Mouse (Mus musculus) cortical plate, adult 2 months (tissue): ENCODE data around the gene Serpinb1a. TPM values are rescaled to one million over a fixed set of nuclear protein-coding genes. Genes with fewer than 3 reads are reported as not detected.
A peak's percentile ranks its signal among the peaks of the same experiment; 100 is the strongest.

ENCODE experiments used
- H3K27ac ChIP-seq: fragments of 200-500 bp; 2 replicates; pipeline ENCODE4 v1.5.1; 2012; ENCODE audit warnings: low read length, control low read depth, inconsistent platforms; ENCODE audit not compliant: insufficient read depth
- H3K4me1 ChIP-seq: fragments of 200-500 bp; 2 replicates; pipeline ENCODE4 v1.6.1; 2011; ENCODE audit warnings: low read length; ENCODE audit not compliant: control insufficient read depth, insufficient read depth
- H3K4me3 ChIP-seq: fragments of 200-500 bp; 2 replicates; pipeline ENCODE4 v1.5.1; 2011; ENCODE audit warnings: mild to moderate bottlenecking, low read length, control low read depth; ENCODE audit not compliant: insufficient read depth
- CTCF ChIP-seq: fragments of 200-500 bp; IDR thresholded peaks from 2 replicates; pipeline ENCODE4 v1.5.1; 2011; ENCODE audit warnings: mild to moderate bottlenecking, control low read depth, low read length; ENCODE audit not compliant: insufficient read depth; ENCODE audit errors: extremely low read depth
- POLR2A ChIP-seq: fragments of 200-500 bp; IDR thresholded peaks from 2 replicates; pipeline ENCODE4 v1.6.1; 2011; ENCODE audit warnings: mild to moderate bottlenecking, low read length, control low read depth; ENCODE audit not compliant: insufficient read depth; ENCODE audit errors: extremely low read depth
- polyA plus RNA-seq: library from polyadenylated mRNA; depleted of rRNA; stranded (reverse); fragments of >200 nt; gene quantifications from 2 replicates; pipeline ENCODE4 v1.2.3, GENCODE M21; 2012; rRNA removed

Gene Serpinb1a
- polyA plus RNA-seq, 1 experiment = 15.1 TPM

- peak overlapping the region; percentile 100 for H3K4me3 ChIP-seq
- no peak for TF ChIP-seq CTCF
- no peak for TF ChIP-seq POLR2A
- H3K27ac ChIP-seq = no peak overlapping the region
- peaks cover 10% of the 10 kb centered on the region for H3K4me1 ChIP-seq
Measured at GRCm38 (mm10) chr13:32803701-32804345, 47.2 kb downstream of the Serpinb1a start.

GRCm38 (mm10) chr13:32802259-32803081, 48.5 kb downstream of the Serpinb1a start, which contains the start of gene D930007J09Rik:
Gene D930007J09Rik (minus strand): TSS chr13:32802849.
- no peak for TF ChIP-seq POLR2A
- Histone ChIP-seq H3K4me1 (peaks cover 10% of the 10 kb centered on the region), H3K4me3 (peak within 1 kb of the TSS; percentile 100)

GRCm38 (mm10) chr13:32801693-32802221, 49.2 kb downstream of the Serpinb1a start, which contains the start of gene Wrnip1:
Gene Wrnip1 (plus strand): TSS chr13:32802038.
- Histone ChIP-seq H3K4me3 (peak within 1 kb of the TSS; percentile 100), H3K27ac (peak within 1 kb of the TSS; percentile 90), H3K4me1 (peaks cover 8% of the 10 kb centered on the region; the same call in 1 of the 2 replicates)
- TF ChIP-seq POLR2A = peak; percentile 65
- no peak for TF ChIP-seq CTCF

More at GRCm38 (mm10) chr13:32802259-32803081, 48.5 kb downstream of the Serpinb1a start, which contains the start of gene D930007J09Rik:
- peak within 1 kb of the TSS; percentile 90 for H3K27ac ChIP-seq

- TF ChIP-seq CTCF = no peak
- no peak for TF ChIP-seq POLR2A
- Histone ChIP-seq H3K27ac (no peak overlapping the region), H3K4me1 (peaks cover 8% of the 10 kb centered on the region; the same call in 1 of the 2 replicates), H3K4me3 (no peak overlapping the region)
Measured at GRCm38 (mm10) chr13:32800859-32801258, 50.1 kb downstream of the Serpinb1a start.

GRCm38 (mm10) chr13:32799131-32799530, 51.9 kb downstream of the Serpinb1a start:
- Histone ChIP-seq H3K4me1 (peaks cover 6% of the 10 kb centered on the region; the same call in 1 of the 2 replicates), H3K4me3 (no peak overlapping the region), H3K27ac (no peak overlapping the region)
- TF ChIP-seq POLR2A (no peak), CTCF (no peak)

GRCm38 (mm10) chr13:32797085-32797484, 53.9 kb downstream of the Serpinb1a start:
- Histone ChIP-seq H3K27ac (no peak overlapping the region), H3K4me1 (no peaks in the 10 kb centered on the region), H3K4me3 (no peak overlapping the region)
- no peak for TF ChIP-seq POLR2A
- 0 out of 2 replicates have a peak, but pooled peaks have one; percentile 4 for TF ChIP-seq CTCF

GRCm38 (mm10) chr13:32795166-32795565, 55.8 kb downstream of the Serpinb1a start:
- Histone ChIP-seq H3K4me1 (no peaks in the 10 kb centered on the region), H3K27ac (no peak overlapping the region), H3K4me3 (no peak overlapping the region)
- no peak for TF ChIP-seq CTCF
- TF ChIP-seq POLR2A = no peak

- Histone ChIP-seq H3K4me3 (no peak overlapping the region), H3K4me1 (no peaks in the 10 kb centered on the region), H3K27ac (no peak overlapping the region)
- TF ChIP-seq POLR2A (no peak), CTCF (no peak)
Measured at GRCm38 (mm10) chr13:32794619-32795018, 56.4 kb downstream of the Serpinb1a start.

Other genes with a start within 250 kb of the Serpinb1a start
- gene Mylk4, start 67.2 kb downstream of the Serpinb1a start, polyA plus RNA-seq = 0.15 and 0.19 TPM in 2 replicates
- 58.6 and 59.5 TPM in 2 replicates for gene Wrnip1, start 49.1 kb downstream of the Serpinb1a start, polyA plus RNA-seq
- gene D930007J09Rik, start 48.3 kb downstream of the Serpinb1a start, polyA plus RNA-seq = 0.73 and 0.85 TPM in 2 replicates
- gene Serpinb1c, start 47.0 kb upstream of the Serpinb1a start, polyA plus RNA-seq = not detected in 2 replicates
- 1.9 and 2.1 TPM in 2 replicates for gene Serpinb6b, start 114.0 kb upstream of the Serpinb1a start, polyA plus RNA-seq
- gene Serpinb9, start 152.1 kb upstream of the Serpinb1a start, polyA plus RNA-seq = 5.4 and 6.1 TPM in 2 replicates
- gene Serpinb9b, start 176.2 kb upstream of the Serpinb1a start, polyA plus RNA-seq = 0.04 and 0.06 TPM in 2 replicates
- 0.34 and 0.96 TPM in 2 replicates for gene Serpinb1b, start 227.4 kb upstream of the Serpinb1a start, polyA plus RNA-seq